Mouse (Mus musculus) hindbrain, embryonic 14.5 days (tissue): Measurements from ENCODE around the gene Gm49395. TPM values are rescaled to one million over a fixed set of nuclear protein-coding genes. Genes with fewer than 3 reads are reported as not detected.

Experiments used
- ATAC-seq: fragments of 200-750 bp; cut with Nextera tagmentation; 2 replicates; pipeline ENCODE4 v1.8.0; 2017; ENCODE audit warnings: moderate number of reproducible peaks, mild to moderate bottlenecking, moderate TSS enrichment, moderate library complexity; ENCODE audit not compliant: low FRiP score
- DNase-seq: peaks from one replicate; pipeline ENCODE4 v3.0.0-alpha.2; 2015; ENCODE audit warnings: low spot score
- H3K27ac ChIP-seq: fragments of 300-500 bp; sonication (generic); 2 replicates; pipeline ENCODE4 v1.5.1; 2014; ENCODE audit warnings: mild to moderate bottlenecking, moderate library complexity
- H3K27me3 ChIP-seq: fragments of 300-500 bp; sonication (generic); 2 replicates; pipeline ENCODE4 v1.6.1; 2014; ENCODE audit warnings: mild to moderate bottlenecking, low read length, mixed read lengths; ENCODE audit not compliant: control insufficient read depth, insufficient read depth
- H3K36me3 ChIP-seq: fragments of 300-500 bp; sonication (generic); replicated peaks from 2 replicates; pipeline ENCODE4 v1.6.1; 2014; ENCODE audit not compliant: control insufficient read depth, insufficient read depth
- H3K4me1 ChIP-seq: fragments of 300-500 bp; sonication (generic); replicated peaks from 2 replicates; pipeline ENCODE4 v1.6.1; 2014; ENCODE audit warnings: antibody characterized with exemption, low read length, mixed read lengths; ENCODE audit not compliant: control insufficient read depth, insufficient read depth
- H3K4me2 ChIP-seq: fragments of 300-500 bp; sonication (generic); replicated peaks from 2 replicates; pipeline ENCODE4 v1.6.1; 2014; ENCODE audit warnings: mild to moderate bottlenecking, moderate library complexity
- H3K4me3 ChIP-seq: fragments of 300-500 bp; sonication (generic); replicated peaks from 2 replicates; pipeline ENCODE4 v1.5.1; 2014; ENCODE audit warnings: mild to moderate bottlenecking, low read length
- H3K9ac ChIP-seq: fragments of 300-500 bp; sonication (generic); 2 replicates; pipeline ENCODE4 v1.6.1; 2014
- H3K9me3 ChIP-seq: fragments of 300-500 bp; sonication (generic); 2 replicates; pipeline ENCODE4 v1.6.1; 2016; ENCODE audit warnings: low read length; ENCODE audit not compliant: control insufficient read depth
- WGBS: fragments of 180-500 bp; shearing (Covaris S2); extraction: QIAGEN DNeasy Blood & Tissue Kit; methylation state at CpG from one replicate; pipeline ENCODE4 v1.1.7; 2014; 5-methylcytosine and 5-hydroxymethylcytosine counted together
- polyA plus RNA-seq: library from polyadenylated mRNA; unstranded; fragments of >200 nt; fragmentation: Nextera tagmentation; extraction: Ambion mirVana; gene quantifications from 2 replicates; pipeline ENCODE4 v1.2.1, GENCODE M21; 2014

The Gm49395 gene
- polyA plus RNA-seq, 1 experiment from 2014 or later: 4.7 TPM

GRCm38 (mm10) chr13:115106183-115106582 is 4.5 kb upstream of the Gm49395 start:
- Histone ChIP-seq H3K27me3 (peaks cover 4% of the 10 kb centered on the region), H3K4me3 (no peak overlapping the region), H3K27ac (no peak overlapping the region), H3K9me3 (0 out of 2 replicates have a peak, but pooled peaks cover 3% of the 10 kb centered on the region), H3K4me2 (no peak overlapping the region), H3K4me1 (peaks cover 5% of the 10 kb centered on the region; the same call in 1 of the 2 replicates), H3K36me3 (no peaks in the 10 kb centered on the region), H3K9ac (no peak overlapping the region)
- DNase-seq (no peak), ATAC-seq (no peak)
- WGBS: 89% methylated on average over 10 of the region's 10 CpGs

- Histone ChIP-seq H3K4me3 (no peak overlapping the region), H3K4me2 (no peak overlapping the region), H3K9me3 (0 out of 2 replicates have a peak, but pooled peaks cover 3% of the 10 kb centered on the region), H3K4me1 (peaks cover 7% of the 10 kb centered on the region; the same call in 1 of the 2 replicates), H3K9ac (no peak overlapping the region), H3K27ac (no peak overlapping the region), H3K36me3 (no peaks in the 10 kb centered on the region), H3K27me3 (peaks cover 20% of the 10 kb centered on the region)
- no peak for ATAC-seq
- no peak for DNase-seq
- 93% methylated on average over 2 of the region's 2 CpGs for WGBS
Observed at GRCm38 (mm10) chr13:115102754-115103153, 1.0 kb upstream of the Gm49395 start.

- 32% methylated on average over 11 of the region's 11 CpGs for WGBS
- Histone ChIP-seq H3K4me2 (peak overlapping the region; percentile 92), H3K4me1 (peaks cover 7% of the 10 kb centered on the region; the same call in 1 of the 2 replicates), H3K36me3 (no peaks in the 10 kb centered on the region), H3K27ac (no peak overlapping the region), H3K9ac (peak overlapping the region; percentile 54; the same call in 1 of the 2 replicates), H3K27me3 (peaks cover 20% of the 10 kb centered on the region), H3K4me3 (peak overlapping the region; percentile 46), H3K9me3 (0 out of 2 replicates have a peak, but pooled peaks cover 3% of the 10 kb centered on the region)
- ATAC-seq (no peak), DNase-seq (no peak)
Observed at GRCm38 (mm10) chr13:115100381-115101177, 1.1 kb downstream of the Gm49395 start.

- Histone ChIP-seq H3K9me3 (0 out of 2 replicates have a peak, but pooled peaks cover 3% of the 10 kb centered on the region), H3K4me1 (peaks cover 7% of the 10 kb centered on the region; the same call in 1 of the 2 replicates), H3K27me3 (peaks cover 20% of the 10 kb centered on the region), H3K4me3 (no peak overlapping the region), H3K4me2 (0 out of 2 replicates have a peak overlapping the region, but pooled peaks have one; percentile 3), H3K36me3 (no peaks in the 10 kb centered on the region), H3K9ac (no peak overlapping the region), H3K27ac (no peak overlapping the region)
- WGBS: 89% methylated on average over 9 of the region's 9 CpGs
- ATAC-seq (no peak), DNase-seq (no peak)
Observed at GRCm38 (mm10) chr13:115099381-115099780, 2.3 kb downstream of the Gm49395 start.

- 81% methylated on average over 3 of the region's 3 CpGs for WGBS
- Histone ChIP-seq H3K4me2 (no peak overlapping the region), H3K4me3 (no peak overlapping the region), H3K4me1 (peaks cover 7% of the 10 kb centered on the region; the same call in 1 of the 2 replicates), H3K36me3 (no peaks in the 10 kb centered on the region), H3K27ac (no peak overlapping the region), H3K9me3 (no peaks in the 10 kb centered on the region), H3K27me3 (peaks cover 20% of the 10 kb centered on the region), H3K9ac (no peak overlapping the region)
- DNase-seq: no peak
- no peak for ATAC-seq
Observed at GRCm38 (mm10) chr13:115098227-115098626, 3.5 kb downstream of the Gm49395 start.

- no peak for DNase-seq
- no peak overlapping the region for H3K4me2 ChIP-seq
- H3K4me1 ChIP-seq: peaks cover 7% of the 10 kb centered on the region; the same call in 1 of the 2 replicates
- peaks cover 20% of the 10 kb centered on the region for H3K27me3 ChIP-seq
- no peaks in the 10 kb centered on the region for H3K9me3 ChIP-seq
- ATAC-seq: no peak
- H3K27ac ChIP-seq: no peak overlapping the region
- no peaks in the 10 kb centered on the region for H3K36me3 ChIP-seq
- H3K9ac ChIP-seq: no peak overlapping the region
- WGBS: 38% methylated on average over 5 of the region's 5 CpGs
- H3K4me3 ChIP-seq: no peak overlapping the region
Observed at GRCm38 (mm10) chr13:115096965-115097364, 4.8 kb downstream of the Gm49395 start.

- Histone ChIP-seq H3K4me2 (no peak overlapping the region), H3K27me3 (peaks cover 16% of the 10 kb centered on the region), H3K27ac (no peak overlapping the region), H3K9me3 (no peaks in the 10 kb centered on the region), H3K9ac (no peak overlapping the region), H3K4me3 (no peak overlapping the region), H3K4me1 (0 out of 2 replicates have a peak, but pooled peaks cover 2% of the 10 kb centered on the region), H3K36me3 (no peaks in the 10 kb centered on the region)
- DNase-seq (no peak), ATAC-seq (no peak)
- WGBS: 63% methylated on average over 2 of the region's 2 CpGs
Observed at GRCm38 (mm10) chr13:115096216-115096615, 5.5 kb downstream of the Gm49395 start.

GRCm38 (mm10) chr13:115095392-115095791 is 6.3 kb downstream of the Gm49395 start:
- H3K36me3 ChIP-seq: no peaks in the 10 kb centered on the region
- H3K4me3 ChIP-seq: no peak overlapping the region
- H3K9ac ChIP-seq: no peak overlapping the region
- peaks cover 8% of the 10 kb centered on the region for H3K27me3 ChIP-seq
- H3K4me1 ChIP-seq: 0 out of 2 replicates have a peak, but pooled peaks cover 4% of the 10 kb centered on the region
- no peaks in the 10 kb centered on the region for H3K9me3 ChIP-seq
- H3K4me2 ChIP-seq: no peak overlapping the region
- no peak overlapping the region for H3K27ac ChIP-seq
- DNase-seq (no peak), ATAC-seq (no peak)
- 94% methylated on average over 2 of the region's 2 CpGs for WGBS

- no peak overlapping the region; the same call in 1 of the 2 replicates for H3K4me2 ChIP-seq
- no peak overlapping the region for H3K4me3 ChIP-seq
- H3K4me1 ChIP-seq: peaks cover 17% of the 10 kb centered on the region
- ATAC-seq (no peak), DNase-seq (no peak)
- H3K9me3 ChIP-seq: no peaks in the 10 kb centered on the region
- peaks cover 12% of the 10 kb centered on the region for H3K36me3 ChIP-seq
- H3K9ac ChIP-seq: no peak overlapping the region
- no peaks in the 10 kb centered on the region for H3K27me3 ChIP-seq
- no peak overlapping the region for H3K27ac ChIP-seq
- 69% methylated on average over 3 of the region's 3 CpGs for WGBS
Observed at GRCm38 (mm10) chr13:115091511-115091910, 10.2 kb downstream of the Gm49395 start.
